Mouse (Mus musculus) thymus, postnatal 14 days (tissue): ENCODE data around the gene Arfgap2.
"Not testable (repeated sequence)": the region's sequence is repeated elsewhere in the genome, so short reads cannot be mapped to it uniquely, and the experiment has no call there.

Experiments
- DNase-seq: peaks from one replicate; pipeline ENCODE4 v3.0.0; 2021

Gene Arfgap2

GRCm38 (mm10) chr2:91264711-91265681, at the start of gene Arfgap2:
Gene Arfgap2 (plus strand): TSS chr2:91264974.
- peak; percentile 94 for DNase-seq

GRCm38 (mm10) chr2:91217032-91217431, 47.7 kb upstream of the Arfgap2 start:
- peak; percentile 70 for DNase-seq

GRCm38 (mm10) chr2:91220501-91220900, 44.3 kb upstream of the Arfgap2 start:
- no peak for DNase-seq

- DNase-seq, result no peak
Observed at GRCm38 (mm10) chr2:91223614-91224013, 41.2 kb upstream of the Arfgap2 start.

- DNase-seq, result no peak
Observed at GRCm38 (mm10) chr2:91229735-91230134, 35.0 kb upstream of the Arfgap2 start.

GRCm38 (mm10) chr2:91236601-91237510, 27.9 kb upstream of the Arfgap2 start, which contains the start of gene Ddb2:
Gene Ddb2 (minus strand): TSS chr2:91236982.
- DNase-seq, result peak; percentile 97

GRCm38 (mm10) chr2:91237511-91238080, 27.2 kb upstream of the Arfgap2 start:
- DNase-seq, result not testable (repeated sequence)

GRCm38 (mm10) chr2:91242547-91242946, 22.2 kb upstream of the Arfgap2 start:
- no peak for DNase-seq

GRCm38 (mm10) chr2:91243416-91243815, 21.4 kb upstream of the Arfgap2 start:
- no peak for DNase-seq

GRCm38 (mm10) chr2:91244557-91245228, 20.1 kb upstream of the Arfgap2 start:
- DNase-seq, result no peak

GRCm38 (mm10) chr2:91248366-91248765, 16.4 kb upstream of the Arfgap2 start:
- DNase-seq, result no peak

GRCm38 (mm10) chr2:91252001-91252400, 12.8 kb upstream of the Arfgap2 start:
- no peak for DNase-seq

GRCm38 (mm10) chr2:91252512-91252911, 12.3 kb upstream of the Arfgap2 start:
- DNase-seq, result no peak

GRCm38 (mm10) chr2:91254725-91255380, 9.9 kb upstream of the Arfgap2 start:
- no peak for DNase-seq

GRCm38 (mm10) chr2:91255661-91256150, 9.1 kb upstream of the Arfgap2 start, which contains the start of gene Pacsin3:
Gene Pacsin3 (plus strand): TSS chr2:91255954.
- no peak for DNase-seq

GRCm38 (mm10) chr2:91256256-91257125, 8.3 kb upstream of the Arfgap2 start:
- peak; percentile 53 for DNase-seq

- DNase-seq, result peak; percentile 9
Observed at GRCm38 (mm10) chr2:91257126-91257980, 7.4 kb upstream of the Arfgap2 start.

- DNase-seq, result no peak
Observed at GRCm38 (mm10) chr2:91258054-91258453, 6.7 kb upstream of the Arfgap2 start.

GRCm38 (mm10) chr2:91258830-91259229, 5.9 kb upstream of the Arfgap2 start:
- DNase-seq, result no peak
